Mouse (Mus musculus) limb, embryonic 10.5 days (tissue): ENCODE results near the gene Eif6. TPM values are rescaled to one million over a fixed set of nuclear protein-coding genes. Genes with fewer than 3 reads are reported as not detected.

Experiments used
- DNase-seq: peaks from one replicate; pipeline ENCODE4 v3.0.0-alpha.2; 2017; ENCODE audit warnings: low spot score
- H3K27ac ChIP-seq: fragments of 300-500 bp; sonication (generic); 2 replicates; pipeline ENCODE4 v1.5.1; 2016; ENCODE audit warnings: mild to moderate bottlenecking
- H3K27me3 ChIP-seq: fragments of 300-500 bp; sonication (generic); 2 replicates; pipeline ENCODE4 v1.6.1; 2016; ENCODE audit warnings: low read depth, mild to moderate bottlenecking; ENCODE audit not compliant: poor library complexity, severe bottlenecking
- H3K36me3 ChIP-seq: fragments of 300-500 bp; sonication (generic); 2 replicates; pipeline ENCODE4 v1.6.1; 2016; ENCODE audit warnings: mild to moderate bottlenecking, moderate library complexity
- H3K4me1 ChIP-seq: fragments of 300-500 bp; sonication (generic); 2 replicates; pipeline ENCODE4 v1.6.1; 2016
- H3K4me3 ChIP-seq: fragments of 300-500 bp; sonication (generic); 2 replicates; pipeline ENCODE4 v1.5.1; 2016; ENCODE audit warnings: mild to moderate bottlenecking, moderate library complexity
- H3K9me3 ChIP-seq: fragments of 300-500 bp; sonication (generic); replicated peaks from 2 replicates; pipeline ENCODE4 v1.6.1; 2016; ENCODE audit warnings: mild to moderate bottlenecking
- WGBS: fragments of 180-500 bp; shearing (Covaris S2); methylation state at CpG from one replicate; pipeline ENCODE4 v1.1.7; 2016; 5-methylcytosine and 5-hydroxymethylcytosine counted together
- polyA plus RNA-seq: library from polyadenylated mRNA; unstranded; fragments of >200 nt; fragmentation: Nextera tagmentation; extraction: Ambion mirVana; gene quantifications from 2 replicates; pipeline ENCODE4 v1.2.1, GENCODE M21; 2016

The Eif6 gene
- polyA plus RNA-seq: 250 and 301 TPM in 2 replicates

GRCm38 (mm10) chr2:155826630-155827424 is at the start of gene Eif6:
Gene Eif6 (minus strand): TSS chr2:155826925.
- H3K9me3 ChIP-seq: no peaks in the 10 kb centered on the region
- H3K27ac ChIP-seq: peak within 1 kb of the TSS; percentile 86
- H3K4me3 ChIP-seq: peak within 1 kb of the TSS; percentile 75
- H3K27me3 ChIP-seq: no peaks in the 10 kb centered on the region
- peak; percentile 94 for DNase-seq
- WGBS: 5% methylated on average over 27 of the region's 27 CpGs
- H3K36me3 ChIP-seq: peaks cover 24% of the 10 kb centered on the region
- peaks cover 19% of the 10 kb centered on the region for H3K4me1 ChIP-seq

- 93% methylated on average over 6 of the region's 6 CpGs for WGBS
- Histone ChIP-seq H3K27ac (no peak overlapping the region), H3K4me1 (peaks cover 6% of the 10 kb centered on the region; the same call in 1 of the 2 replicates), H3K36me3 (peaks cover 56% of the 10 kb centered on the region), H3K9me3 (no peaks in the 10 kb centered on the region), H3K27me3 (no peaks in the 10 kb centered on the region), H3K4me3 (no peak overlapping the region)
- DNase-seq: no peak
Measured at GRCm38 (mm10) chr2:155873636-155874035, 46.9 kb upstream of the Eif6 start.

GRCm38 (mm10) chr2:155872930-155873507 is 46.3 kb upstream of the Eif6 start:
- H3K4me1 ChIP-seq: peaks cover 6% of the 10 kb centered on the region; the same call in 1 of the 2 replicates
- 77% methylated on average over 10 of the region's 10 CpGs for WGBS
- no peaks in the 10 kb centered on the region for H3K9me3 ChIP-seq
- H3K4me3 ChIP-seq: no peak overlapping the region
- no peak overlapping the region; the same call in 1 of the 2 replicates for H3K27ac ChIP-seq
- no peaks in the 10 kb centered on the region for H3K27me3 ChIP-seq
- DNase-seq: no peak
- peaks cover 61% of the 10 kb centered on the region for H3K36me3 ChIP-seq

- 80% methylated on average over 8 of the region's 8 CpGs for WGBS
- no peaks in the 10 kb centered on the region for H3K27me3 ChIP-seq
- peaks cover 66% of the 10 kb centered on the region for H3K36me3 ChIP-seq
- peaks cover 6% of the 10 kb centered on the region; the same call in 1 of the 2 replicates for H3K4me1 ChIP-seq
- H3K9me3 ChIP-seq: no peaks in the 10 kb centered on the region
- no peak overlapping the region for H3K4me3 ChIP-seq
- H3K27ac ChIP-seq: no peak overlapping the region; the same call in 1 of the 2 replicates
- no peak for DNase-seq
Measured at GRCm38 (mm10) chr2:155872486-155872885, 45.8 kb upstream of the Eif6 start.

GRCm38 (mm10) chr2:155869772-155870171 is 43.0 kb upstream of the Eif6 start:
- Histone ChIP-seq H3K27me3 (no peaks in the 10 kb centered on the region), H3K36me3 (peaks cover 48% of the 10 kb centered on the region), H3K27ac (no peak overlapping the region), H3K4me1 (peaks cover 6% of the 10 kb centered on the region; the same call in 1 of the 2 replicates), H3K4me3 (no peak overlapping the region), H3K9me3 (no peaks in the 10 kb centered on the region)
- DNase-seq: no peak
- WGBS: 80% methylated on average over 5 of the region's 5 CpGs

GRCm38 (mm10) chr2:155868320-155868719 is 41.6 kb upstream of the Eif6 start:
- Histone ChIP-seq H3K4me3 (no peak overlapping the region), H3K4me1 (peaks cover 15% of the 10 kb centered on the region), H3K27ac (no peak overlapping the region), H3K36me3 (peaks cover 40% of the 10 kb centered on the region), H3K9me3 (no peaks in the 10 kb centered on the region), H3K27me3 (no peaks in the 10 kb centered on the region)
- DNase-seq: no peak
- 97% methylated on average over 8 of the region's 8 CpGs for WGBS

GRCm38 (mm10) chr2:155863301-155863867 is 36.7 kb upstream of the Eif6 start:
- peaks cover 34% of the 10 kb centered on the region for H3K36me3 ChIP-seq
- H3K27me3 ChIP-seq: no peaks in the 10 kb centered on the region
- 60% methylated on average over 11 of the region's 11 CpGs for WGBS
- no peaks in the 10 kb centered on the region for H3K9me3 ChIP-seq
- peak; percentile 35 for DNase-seq
- H3K27ac ChIP-seq: peak overlapping the region; percentile 61
- peaks cover 25% of the 10 kb centered on the region for H3K4me1 ChIP-seq
- H3K4me3 ChIP-seq: no peak overlapping the region

- Histone ChIP-seq H3K4me3 (no peak overlapping the region), H3K36me3 (peaks cover 32% of the 10 kb centered on the region), H3K9me3 (no peaks in the 10 kb centered on the region), H3K27ac (peak overlapping the region; percentile 69), H3K27me3 (no peaks in the 10 kb centered on the region), H3K4me1 (peaks cover 25% of the 10 kb centered on the region)
- peak; percentile 43 for DNase-seq
- 72% methylated on average over 13 of the region's 13 CpGs for WGBS
Measured at GRCm38 (mm10) chr2:155862573-155863300, 36.0 kb upstream of the Eif6 start.

GRCm38 (mm10) chr2:155861581-155861980 is 34.9 kb upstream of the Eif6 start:
- DNase-seq: no peak
- Histone ChIP-seq H3K27ac (no peak overlapping the region; the same call in 1 of the 2 replicates), H3K36me3 (peaks cover 31% of the 10 kb centered on the region), H3K27me3 (no peaks in the 10 kb centered on the region), H3K9me3 (no peaks in the 10 kb centered on the region), H3K4me3 (no peak overlapping the region), H3K4me1 (peaks cover 25% of the 10 kb centered on the region)
- WGBS: 92% methylated on average over 6 of the region's 6 CpGs

GRCm38 (mm10) chr2:155860102-155860501 is 33.4 kb upstream of the Eif6 start:
- Histone ChIP-seq H3K27ac (no peak overlapping the region), H3K9me3 (no peaks in the 10 kb centered on the region), H3K4me3 (no peak overlapping the region), H3K27me3 (no peaks in the 10 kb centered on the region), H3K36me3 (peaks cover 44% of the 10 kb centered on the region), H3K4me1 (peaks cover 25% of the 10 kb centered on the region)
- 84% methylated on average over 7 of the region's 7 CpGs for WGBS
- no peak for DNase-seq

GRCm38 (mm10) chr2:155852536-155852935 is 25.8 kb upstream of the Eif6 start:
- H3K9me3 ChIP-seq: no peaks in the 10 kb centered on the region
- H3K27ac ChIP-seq: no peak overlapping the region
- no peak for DNase-seq
- no peaks in the 10 kb centered on the region for H3K4me1 ChIP-seq
- H3K4me3 ChIP-seq: no peak overlapping the region
- H3K36me3 ChIP-seq: peaks cover 90% of the 10 kb centered on the region
- WGBS: 88% methylated on average over 5 of the region's 5 CpGs
- no peaks in the 10 kb centered on the region for H3K27me3 ChIP-seq

GRCm38 (mm10) chr2:155850120-155850519 is 23.4 kb upstream of the Eif6 start:
- DNase-seq: no peak
- Histone ChIP-seq H3K9me3 (no peaks in the 10 kb centered on the region), H3K27me3 (no peaks in the 10 kb centered on the region), H3K4me1 (no peaks in the 10 kb centered on the region), H3K27ac (peak overlapping the region; percentile 3; the same call in 1 of the 2 replicates), H3K36me3 (peaks cover 92% of the 10 kb centered on the region), H3K4me3 (no peak overlapping the region)
- 85% methylated on average over 7 of the region's 7 CpGs for WGBS
